Mouse (Mus musculus): ENCODE measurements around the gene Apoc2. TPM values are rescaled to one million over a fixed set of nuclear protein-coding genes. Genes with fewer than 3 reads are reported as not detected.
"Not testable (repeated sequence)": the region's sequence is repeated elsewhere in the genome, so short reads cannot be mapped to it uniquely, and the experiment has no call there.

Gene Apoc2
- polyA plus RNA-seq, 1 experiment = not detected

DNA sequence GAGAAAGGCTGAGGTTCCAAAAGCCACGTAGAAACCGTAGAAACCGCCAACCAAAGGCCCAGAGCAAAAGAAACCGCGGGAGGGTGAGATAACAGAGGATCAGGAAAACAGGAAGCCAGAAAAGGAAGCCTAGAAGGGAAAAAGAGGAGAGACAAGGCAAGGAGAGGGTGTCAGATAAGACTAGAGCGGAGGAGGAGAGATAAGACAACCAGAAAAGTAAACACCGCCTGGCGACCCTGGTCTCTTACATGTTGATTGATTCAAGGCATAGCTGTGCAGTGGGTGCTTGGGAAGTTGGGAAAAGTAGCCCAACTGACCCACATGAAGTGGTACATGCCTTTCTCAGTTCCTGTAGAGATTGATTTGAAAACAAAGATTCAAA, 17.5 kb upstream of the Apoc2 start:
- TF ChIP-seq CTCF (IDR thresholded peaks at IDR 0.05; ENCODE audit: insufficient read depth, low read depth, low read length) = no peak
- TF ChIP-seq POLR2A (IDR thresholded peaks at IDR 0.05; ENCODE audit: insufficient read depth, low read depth, low read length) = no peak
- peaks cover 29% of the 10 kb centered on the region for H3K4me1 ChIP-seq (ENCODE audit: control insufficient read depth, insufficient read depth, low read length)
- WGBS = 56% methylated on average over 8 of the region's 8 CpGs
- H3K27ac ChIP-seq (ENCODE audit: insufficient read depth, low read depth, low read length) = peak overlapping the region; percentile 15; the same call in 1 of the 2 replicates
- H3K4me3 ChIP-seq (ENCODE audit: insufficient read depth, low read depth, low read length) = no peak overlapping the region

DNA sequence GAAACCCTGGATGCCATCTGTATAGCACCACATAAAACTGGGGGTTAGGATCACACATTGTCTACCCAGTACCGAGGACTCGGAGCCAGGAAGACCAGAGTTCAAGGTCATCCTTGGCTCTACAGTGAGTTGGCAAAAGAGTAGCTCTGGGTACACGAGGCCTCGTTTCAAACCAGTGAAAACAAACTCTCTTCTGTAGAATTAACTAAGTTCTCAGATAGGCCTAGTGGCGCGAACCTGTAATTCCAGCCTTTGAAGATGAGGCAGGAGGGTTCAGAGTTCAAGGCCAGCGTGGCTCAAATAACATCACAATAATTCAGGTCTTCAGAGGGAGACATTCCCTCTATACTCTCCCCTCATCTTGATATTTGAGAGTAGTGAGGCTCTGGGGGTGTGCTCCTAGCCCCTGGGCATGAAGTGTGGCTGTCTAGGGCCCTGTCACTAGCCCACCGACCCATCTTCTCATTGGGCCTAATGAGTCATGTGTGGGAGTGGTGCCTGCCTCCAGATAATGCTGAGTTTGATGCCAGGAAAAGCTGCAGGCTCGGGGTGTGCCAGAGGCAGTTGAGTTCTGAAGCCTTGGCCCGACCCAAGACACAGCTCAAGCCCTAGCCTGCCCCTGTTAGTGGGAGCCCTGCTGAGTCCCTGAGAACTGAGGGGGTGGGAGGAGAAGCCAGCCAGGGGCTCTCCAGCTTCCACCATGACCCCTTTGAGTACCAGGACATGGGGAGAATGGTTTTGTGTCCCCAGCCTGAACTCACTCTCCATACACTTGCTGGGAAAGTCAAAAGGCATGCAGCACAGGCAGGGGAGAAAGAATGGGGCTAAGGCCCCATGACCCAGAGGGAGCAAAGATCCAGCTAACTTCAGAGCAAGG, 16.8 kb upstream of the Apoc2 start:
- TF ChIP-seq POLR2A (IDR thresholded peaks at IDR 0.05; ENCODE audit: insufficient read depth, low read depth, low read length) (no peak), CTCF (IDR thresholded peaks at IDR 0.05; ENCODE audit: insufficient read depth, low read depth, low read length) (no peak)
- no peak overlapping the region for H3K4me3 ChIP-seq (ENCODE audit: insufficient read depth, low read depth, low read length)
- H3K27ac ChIP-seq (ENCODE audit: insufficient read depth, low read depth, low read length) = peak overlapping the region; percentile 17; the same call in 1 of the 2 replicates
- WGBS = 62% methylated on average over 10 of the region's 10 CpGs
- H3K4me1 ChIP-seq (ENCODE audit: control insufficient read depth, insufficient read depth, low read length) = peaks cover 29% of the 10 kb centered on the region

DNA sequence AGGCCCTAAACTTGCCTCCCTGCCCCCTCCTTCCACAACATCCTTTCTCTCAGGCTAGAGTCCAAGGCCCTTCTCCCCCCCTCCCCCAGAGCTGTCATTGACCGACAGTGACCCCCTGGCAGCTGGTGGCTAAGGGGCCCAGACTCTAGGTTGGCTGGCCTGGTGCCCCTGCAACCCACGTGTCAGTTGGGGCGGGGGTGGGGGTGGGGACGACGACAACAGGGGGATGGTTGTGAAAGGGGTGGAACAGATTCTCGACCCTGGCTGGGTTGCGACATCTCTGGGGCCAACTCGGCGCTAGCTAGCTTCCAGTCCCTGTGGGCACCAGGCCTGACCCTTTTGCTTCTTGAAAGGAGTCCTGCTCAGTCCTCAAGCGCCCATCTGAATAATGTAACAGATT, 15.7 kb upstream of the Apoc2 start:
- WGBS = 27% methylated on average over 10 of the region's 10 CpGs
- H3K27ac ChIP-seq (ENCODE audit: insufficient read depth, low read depth, low read length) = no peak overlapping the region
- TF ChIP-seq CTCF (IDR thresholded peaks at IDR 0.05; ENCODE audit: insufficient read depth, low read depth, low read length) (no peak), POLR2A (IDR thresholded peaks at IDR 0.05; ENCODE audit: insufficient read depth, low read depth, low read length) (no peak)

DNA sequence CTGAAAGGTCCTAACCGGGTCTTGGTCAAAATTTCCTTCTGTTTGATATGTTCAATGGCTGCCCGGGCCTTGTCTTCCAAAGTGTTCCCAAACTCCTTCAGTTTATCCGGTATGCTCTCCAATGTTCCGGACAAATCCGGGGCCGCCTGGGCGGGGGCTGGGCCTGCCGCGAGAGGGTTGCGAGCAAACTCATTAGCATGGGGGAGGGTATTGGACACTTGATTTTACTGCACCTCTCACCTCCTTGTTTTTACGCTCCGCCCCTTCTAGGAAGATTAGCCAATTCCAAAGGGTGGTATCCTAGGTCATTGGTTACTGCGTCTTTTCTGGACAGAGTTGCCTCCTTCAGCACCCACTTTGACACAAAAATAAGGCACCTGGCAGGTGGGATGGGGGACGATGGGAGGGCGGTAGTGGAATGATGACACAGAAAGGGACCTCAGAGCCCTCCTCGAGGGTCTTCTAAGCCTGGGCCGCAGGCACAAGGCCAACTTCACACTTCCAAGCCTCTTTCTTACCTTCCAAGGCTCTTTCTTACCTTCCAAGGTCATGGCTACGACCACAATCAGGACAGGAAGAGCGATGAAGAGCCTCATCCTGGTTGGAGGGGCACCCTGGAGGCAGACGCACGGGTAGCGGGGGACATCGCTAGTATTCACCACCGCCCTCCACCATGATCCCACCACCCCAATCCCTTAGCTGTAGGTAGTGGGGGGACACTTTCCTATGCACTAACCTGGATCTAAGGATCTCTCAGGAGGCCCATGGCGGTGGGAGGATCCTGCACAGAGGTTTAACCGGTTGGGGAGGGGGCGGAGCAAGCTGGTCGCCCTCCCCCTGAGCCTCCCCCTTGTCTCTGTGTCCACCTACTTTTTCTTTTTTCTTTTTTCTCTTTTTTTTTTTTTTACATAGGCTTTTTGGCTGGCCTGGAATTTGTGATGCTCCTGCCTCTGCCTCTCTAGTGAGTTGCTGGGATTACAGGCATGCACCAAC, 14.4 kb upstream of the Apoc2 start, which contains the start of gene Apoc1:
Gene Apoc1, minus strand, starts transcription at position 788 of the 993 bp plus-strand sequence.
- no peak for TF ChIP-seq CTCF (IDR thresholded peaks at IDR 0.05; ENCODE audit: insufficient read depth, low read depth, low read length)
- no peak for TF ChIP-seq POLR2A (IDR thresholded peaks at IDR 0.05; ENCODE audit: insufficient read depth, low read depth, low read length)
- WGBS = 66% methylated on average over 28 of the region's 28 CpGs
- Histone ChIP-seq H3K4me3 (ENCODE audit: insufficient read depth, low read depth, low read length) (no peak within 1 kb of the TSS), H3K27ac (ENCODE audit: insufficient read depth, low read depth, low read length) (no peak within 1 kb of the TSS), H3K4me1 (ENCODE audit: control insufficient read depth, insufficient read depth, low read length) (peaks cover 15% of the 10 kb centered on the region)

More for the DNA sequence above, 15.7 kb upstream of the Apoc2 start:
- Histone ChIP-seq H3K4me3 (ENCODE audit: insufficient read depth, low read depth, low read length) (no peak overlapping the region), H3K4me1 (ENCODE audit: control insufficient read depth, insufficient read depth, low read length) (peaks cover 18% of the 10 kb centered on the region)

DNA sequence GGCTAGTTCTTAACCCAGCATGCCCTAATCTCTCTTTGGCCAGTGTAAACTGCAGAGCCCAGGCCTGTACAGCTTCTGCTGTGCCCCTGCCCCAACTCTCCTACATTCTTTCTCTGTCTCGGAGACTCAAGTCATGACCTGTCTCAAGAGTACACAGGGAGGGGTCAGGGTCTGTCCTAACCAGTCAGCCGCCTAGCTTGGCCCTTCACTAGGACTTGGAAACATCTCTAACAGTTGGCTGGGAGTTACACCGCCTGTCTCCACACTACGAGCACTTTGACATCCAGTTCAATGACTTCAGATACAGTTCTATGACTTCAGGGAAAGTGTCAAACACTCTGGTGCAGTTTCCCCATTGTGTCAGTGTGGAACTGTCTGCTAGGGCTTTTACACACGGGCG, 13.7 kb upstream of the Apoc2 start:
- WGBS = 76% methylated on average over 6 of the region's 6 CpGs
- TF ChIP-seq CTCF (IDR thresholded peaks at IDR 0.05; ENCODE audit: insufficient read depth, low read depth, low read length) (no peak), POLR2A (IDR thresholded peaks at IDR 0.05; ENCODE audit: insufficient read depth, low read depth, low read length) (no peak)
- H3K4me1 ChIP-seq (ENCODE audit: control insufficient read depth, insufficient read depth, low read length) = peaks cover 15% of the 10 kb centered on the region
- H3K4me3 ChIP-seq (ENCODE audit: insufficient read depth, low read depth, low read length) = no peak overlapping the region
- no peak overlapping the region for H3K27ac ChIP-seq (ENCODE audit: insufficient read depth, low read depth, low read length)

DNA sequence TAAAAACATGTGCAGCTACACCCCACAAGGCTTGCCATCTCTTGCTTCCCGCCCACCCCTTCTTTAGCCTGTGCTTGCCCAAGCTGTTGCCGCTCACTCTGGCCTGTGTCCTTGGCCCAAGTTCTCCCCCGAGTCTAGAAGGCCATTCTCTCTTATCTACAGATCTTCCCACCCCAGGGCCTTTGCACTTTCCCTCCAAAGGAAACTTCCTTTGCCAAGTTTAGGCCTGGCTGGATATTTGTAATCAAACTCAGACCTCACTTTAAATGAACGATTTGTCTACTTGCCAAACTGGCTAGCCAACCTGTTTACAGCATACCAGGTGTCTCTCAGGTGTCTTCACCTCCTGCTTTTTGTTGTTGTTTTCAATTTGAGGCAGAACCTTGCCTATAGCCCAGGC, 13.1 kb upstream of the Apoc2 start:
- no peak for TF ChIP-seq POLR2A (IDR thresholded peaks at IDR 0.05; ENCODE audit: insufficient read depth, low read depth, low read length)
- no peak for TF ChIP-seq CTCF (IDR thresholded peaks at IDR 0.05; ENCODE audit: insufficient read depth, low read depth, low read length)
- Histone ChIP-seq H3K4me3 (ENCODE audit: insufficient read depth, low read depth, low read length) (no peak overlapping the region), H3K4me1 (ENCODE audit: control insufficient read depth, insufficient read depth, low read length) (peaks cover 15% of the 10 kb centered on the region), H3K27ac (ENCODE audit: insufficient read depth, low read depth, low read length) (no peak overlapping the region)
- WGBS = 85% methylated on average over 4 of the region's 4 CpGs

DNA sequence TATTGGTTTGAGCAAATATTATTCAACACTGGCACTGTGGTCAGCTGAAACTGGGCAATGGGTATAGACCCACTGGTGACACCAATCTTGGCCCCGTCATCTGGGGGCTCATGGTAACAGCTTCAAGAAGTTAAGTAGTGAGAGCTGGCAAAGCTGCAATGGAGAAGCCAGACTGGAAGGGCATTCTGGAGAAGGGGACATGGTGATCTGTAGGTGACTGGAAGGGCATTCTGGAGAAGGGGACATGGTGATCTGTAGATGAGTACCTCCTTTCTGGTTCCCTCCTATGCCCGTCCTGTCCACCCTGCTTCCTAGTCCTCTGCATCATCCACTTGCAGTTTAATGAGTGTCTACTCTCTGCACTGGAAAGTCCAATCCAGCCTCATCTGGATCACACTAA, 10.9 kb upstream of the Apoc2 start:
- 88% methylated on average over 2 of the region's 2 CpGs for WGBS

DNA sequence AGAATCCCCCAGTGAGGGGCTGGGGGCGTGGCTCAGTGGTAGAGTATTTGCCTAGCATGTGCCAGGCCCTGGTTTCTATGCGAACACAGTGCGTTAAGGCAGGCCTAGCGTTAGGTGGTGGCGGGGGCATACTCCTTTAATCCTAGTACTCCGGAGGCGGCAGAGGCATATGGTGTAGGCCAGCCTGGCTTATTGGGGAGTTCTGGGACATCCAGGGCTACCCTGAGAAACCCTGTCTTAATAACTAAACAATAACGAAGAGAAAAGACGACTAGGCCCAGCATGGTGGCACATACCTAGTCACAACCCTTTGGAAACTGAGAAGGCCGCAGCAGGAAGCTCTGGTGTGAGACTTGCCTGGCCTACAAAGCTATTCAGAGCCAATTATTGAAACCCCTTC, 10.4 kb upstream of the Apoc2 start:
- TF ChIP-seq CTCF (IDR thresholded peaks at IDR 0.05; ENCODE audit: insufficient read depth, low read depth, low read length) (no peak), POLR2A (IDR thresholded peaks at IDR 0.05; ENCODE audit: insufficient read depth, low read depth, low read length) (no peak)
- Histone ChIP-seq H3K27ac (ENCODE audit: insufficient read depth, low read depth, low read length) (no peak overlapping the region), H3K4me1 (ENCODE audit: control insufficient read depth, insufficient read depth, low read length) (peaks cover 8% of the 10 kb centered on the region), H3K4me3 (ENCODE audit: insufficient read depth, low read depth, low read length) (no peak overlapping the region)
- 87% methylated on average over 10 of the region's 10 CpGs for WGBS

More for the DNA sequence above, 10.9 kb upstream of the Apoc2 start:
- TF ChIP-seq POLR2A (IDR thresholded peaks at IDR 0.05; ENCODE audit: insufficient read depth, low read depth, low read length) = no peak
- TF ChIP-seq CTCF (IDR thresholded peaks at IDR 0.05; ENCODE audit: insufficient read depth, low read depth, low read length) = no peak
- Histone ChIP-seq H3K4me1 (ENCODE audit: control insufficient read depth, insufficient read depth, low read length) (peaks cover 9% of the 10 kb centered on the region), H3K27ac (ENCODE audit: insufficient read depth, low read depth, low read length) (no peak overlapping the region), H3K4me3 (ENCODE audit: insufficient read depth, low read depth, low read length) (no peak overlapping the region)

DNA sequence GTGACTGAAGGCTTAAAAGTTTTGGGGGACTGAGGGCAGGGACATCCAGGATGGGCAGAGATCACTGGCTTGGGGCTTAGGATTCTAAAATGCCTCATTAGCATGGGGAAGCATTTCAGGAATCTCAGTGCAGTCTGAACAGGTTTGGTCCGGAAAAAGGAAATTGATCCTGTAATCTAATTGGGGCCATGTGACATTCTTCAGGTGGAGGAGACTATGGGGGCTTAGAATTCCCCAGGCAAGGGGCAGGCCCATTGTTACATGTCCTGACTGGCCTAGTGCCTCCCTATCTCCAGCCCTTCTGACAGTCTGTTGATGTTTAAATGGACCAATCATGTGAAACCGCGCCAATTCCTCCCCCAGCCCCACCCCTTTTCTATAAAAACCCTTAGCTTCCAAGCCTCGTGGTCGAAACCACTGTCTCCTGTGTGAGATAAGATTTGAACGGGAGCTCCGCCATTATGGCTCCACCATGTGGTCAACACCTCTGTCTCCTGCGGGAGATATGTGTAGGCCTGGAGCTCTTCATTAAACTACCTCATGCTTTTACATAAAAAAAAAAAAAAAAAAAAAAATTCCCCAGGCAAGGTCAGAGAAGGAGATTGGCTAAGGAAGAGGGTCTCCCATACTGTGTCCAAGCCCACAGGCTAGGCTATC, 9.3 kb upstream of the Apoc2 start:
- not testable (repeated sequence) for H3K27ac ChIP-seq (ENCODE audit: insufficient read depth, low read depth, low read length); H3K4me3 ChIP-seq (ENCODE audit: insufficient read depth, low read depth, low read length); H3K4me1 ChIP-seq (ENCODE audit: control insufficient read depth, insufficient read depth, low read length)
- WGBS = 75% methylated on average over 8 of the region's 8 CpGs
